Mouse (Mus musculus) embryonic fibroblast, embryonic 13.5 days (primary cell): ENCODE measurements around the gene Maml3. TPM values are rescaled to one million over a fixed set of nuclear protein-coding genes. Genes with fewer than 3 reads are reported as not detected.

Experiments used
- H3K27ac ChIP-seq: 2 replicates; pipeline ENCODE4 v1.5.1; 2012; ENCODE audit warnings: low read length, control low read depth, inconsistent platforms; ENCODE audit not compliant: insufficient read depth
- H3K4me1 ChIP-seq: 2 replicates; pipeline ENCODE4 v1.6.1; 2011; ENCODE audit warnings: low read length; ENCODE audit not compliant: control insufficient read depth, insufficient read depth
- H3K4me3 ChIP-seq: 2 replicates; pipeline ENCODE4 v1.5.1; 2011; ENCODE audit warnings: mild to moderate bottlenecking, control low read depth, low read length; ENCODE audit not compliant: insufficient read depth
- CTCF ChIP-seq: IDR thresholded peaks from 2 replicates; pipeline ENCODE4 v1.5.1; 2011; ENCODE audit warnings: mild to moderate bottlenecking, control low read depth, low read length, moderate library complexity, borderline replicate concordance; ENCODE audit not compliant: insufficient read depth
- POLR2A ChIP-seq: IDR thresholded peaks from 2 replicates; pipeline ENCODE4 v1.6.1; 2011; ENCODE audit warnings: low read depth, mild to moderate bottlenecking, control low read depth, low read length, moderate library complexity
- polyA plus RNA-seq: library from polyadenylated mRNA; stranded (reverse); fragments of >200 nt; gene quantifications from 2 replicates; pipeline ENCODE4 v1.2.4, GENCODE M21; 2011; ENCODE audit warnings: low read depth; ENCODE audit not compliant: missing spikeins, insufficient read length

Maml3 gene
- polyA plus RNA-seq, 1 experiment: 2.2 TPM

DNA sequence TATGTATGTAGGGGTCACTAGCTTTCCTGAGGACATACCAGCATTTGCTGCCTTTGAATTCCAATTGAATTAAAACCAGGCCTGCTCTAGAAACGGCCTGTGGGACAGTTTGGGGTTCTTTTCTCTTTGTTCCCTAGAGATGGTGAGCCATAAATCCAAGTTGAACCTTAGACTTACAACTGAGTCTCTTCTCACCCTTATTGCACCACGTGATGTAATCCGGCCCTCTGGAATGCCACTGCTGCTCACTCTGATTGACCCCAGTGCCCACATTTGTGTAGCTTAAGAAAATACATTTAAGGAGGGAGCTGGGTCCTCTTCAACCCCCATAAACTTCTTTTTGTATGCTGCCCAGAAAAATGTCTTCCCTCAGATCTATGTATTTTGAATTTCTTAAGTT, 387.4 kb downstream of the Maml3 start:
- peaks cover 12% of the 10 kb centered on the region for H3K4me1 ChIP-seq
- no peak for TF ChIP-seq POLR2A
- TF ChIP-seq CTCF: no peak
- H3K4me3 ChIP-seq: no peak overlapping the region
- no peak overlapping the region for H3K27ac ChIP-seq

- TF ChIP-seq CTCF (no peak), POLR2A (no peak)
- Histone ChIP-seq H3K27ac (no peak overlapping the region), H3K4me1 (peaks cover 9% of the 10 kb centered on the region)
These were observed 390.4 kb downstream of the Maml3 start for GRCm38 (mm10) chr3:51714469-51714868.

DNA sequence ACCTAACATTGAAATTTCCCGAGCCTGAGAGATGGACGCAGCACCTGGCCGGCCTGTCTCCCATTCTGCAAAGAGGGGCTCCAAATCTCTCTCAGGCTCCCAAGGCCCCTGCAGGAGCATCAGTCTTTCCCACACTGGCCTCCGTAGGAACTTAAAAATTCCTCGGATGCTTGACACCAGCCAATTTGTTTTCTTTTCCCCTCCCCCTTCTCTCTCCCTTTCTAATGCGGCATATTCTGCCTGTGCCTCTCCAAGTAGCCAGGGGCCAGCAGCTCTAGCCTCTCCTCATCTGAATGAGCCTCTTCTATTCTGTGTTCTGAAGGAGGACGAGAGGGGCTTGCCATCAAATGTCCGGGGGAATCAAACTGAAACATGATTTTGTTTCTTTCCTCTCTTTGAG, 391.6 kb downstream of the Maml3 start:
- Histone ChIP-seq H3K27ac (no peak overlapping the region), H3K4me1 (peaks cover 9% of the 10 kb centered on the region), H3K4me3 (no peak overlapping the region)
- TF ChIP-seq CTCF: no peak
- TF ChIP-seq POLR2A: no peak

More at GRCm38 (mm10) chr3:51714469-51714868, 390.4 kb downstream of the Maml3 start:
- no peak overlapping the region for H3K4me3 ChIP-seq

DNA sequence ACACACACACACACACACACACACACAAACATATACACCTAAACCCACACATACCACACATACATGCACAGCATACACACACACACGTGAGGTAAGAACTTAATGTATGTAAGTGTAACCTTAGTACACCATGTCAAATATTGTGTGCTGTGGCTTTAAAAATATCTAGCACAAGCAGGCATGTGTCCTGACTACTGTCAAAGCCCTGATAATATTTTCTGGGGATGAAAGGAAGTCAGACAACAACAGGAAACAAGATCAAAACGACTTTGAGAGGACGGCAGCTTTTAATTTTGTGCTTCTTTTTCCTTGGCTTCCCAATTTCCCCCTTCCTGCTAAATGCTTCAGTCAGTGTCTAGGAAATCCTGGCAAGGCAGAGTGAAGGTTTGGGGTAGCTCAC, 392.5 kb downstream of the Maml3 start:
- peaks cover 9% of the 10 kb centered on the region for H3K4me1 ChIP-seq
- H3K27ac ChIP-seq: no peak overlapping the region
- no peak overlapping the region for H3K4me3 ChIP-seq
- TF ChIP-seq CTCF (no peak), POLR2A (no peak)

DNA sequence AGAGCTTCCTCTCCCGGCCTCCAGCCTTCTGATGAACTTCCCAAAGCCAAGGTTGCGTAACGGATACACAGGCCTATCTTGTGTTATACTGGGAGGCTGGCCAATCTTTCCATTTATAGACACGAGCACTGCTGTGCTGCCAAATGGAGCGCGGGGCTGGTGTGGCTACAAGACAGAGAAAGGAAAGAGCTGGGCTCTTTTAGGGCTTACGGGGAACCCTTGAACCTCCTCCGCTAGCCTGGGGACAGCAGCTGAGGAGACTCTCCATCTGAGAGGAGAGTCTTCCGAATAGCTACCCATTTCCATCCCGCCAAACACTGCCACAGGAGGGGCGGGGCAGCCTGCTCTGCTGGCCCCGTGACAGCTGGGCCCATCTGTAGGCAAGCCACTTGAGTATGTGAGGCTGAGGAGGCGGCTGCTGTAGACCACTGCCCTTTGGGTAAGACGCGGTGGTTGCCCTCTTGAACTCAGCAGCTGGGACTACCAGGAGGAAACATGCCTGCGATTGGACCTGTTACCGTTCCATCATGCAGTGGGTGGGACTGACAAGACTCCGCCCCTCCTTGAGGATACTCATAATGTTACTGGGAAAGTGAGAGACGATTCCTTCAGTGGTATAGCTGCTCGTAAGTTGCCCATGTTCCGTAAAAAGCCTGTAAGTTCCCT, 396.0 kb downstream of the Maml3 start:
- no peak overlapping the region for H3K4me3 ChIP-seq
- peaks cover 6% of the 10 kb centered on the region for H3K4me1 ChIP-seq
- TF ChIP-seq POLR2A (no peak), CTCF (no peak)
- H3K27ac ChIP-seq: peak overlapping the region; percentile 32

GRCm38 (mm10) chr3:51708375-51708745, 396.5 kb downstream of the Maml3 start:
- Histone ChIP-seq H3K27ac (peak overlapping the region; percentile 48; the same call in 1 of the 2 replicates), H3K4me3 (no peak overlapping the region), H3K4me1 (peaks cover 4% of the 10 kb centered on the region)
- no peak for TF ChIP-seq CTCF
- TF ChIP-seq POLR2A: no peak

DNA sequence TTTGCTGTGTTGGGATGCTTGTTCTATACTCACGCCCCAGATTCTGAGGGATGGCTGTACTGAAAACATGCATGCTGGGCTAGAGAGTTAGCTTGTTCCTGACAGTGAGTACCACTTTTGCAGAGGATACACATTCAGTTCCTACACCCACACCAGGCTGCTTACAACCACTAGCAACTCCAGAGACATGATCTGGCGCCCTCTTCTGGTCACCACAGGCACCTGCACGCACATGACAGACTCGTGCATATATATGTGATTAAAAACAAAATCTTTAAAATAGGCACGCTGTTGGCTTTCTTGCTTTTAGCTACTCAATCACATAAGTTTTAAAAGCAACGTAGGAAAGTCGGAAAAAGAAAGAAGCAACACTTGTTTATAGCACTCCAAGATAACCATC, 399.7 kb downstream of the Maml3 start:
- H3K4me1 ChIP-seq: no peaks in the 10 kb centered on the region
- TF ChIP-seq CTCF (peak; percentile 29; the same call in 1 of the 2 replicates), POLR2A (no peak)
- H3K27ac ChIP-seq: no peak overlapping the region
- no peak overlapping the region for H3K4me3 ChIP-seq

DNA sequence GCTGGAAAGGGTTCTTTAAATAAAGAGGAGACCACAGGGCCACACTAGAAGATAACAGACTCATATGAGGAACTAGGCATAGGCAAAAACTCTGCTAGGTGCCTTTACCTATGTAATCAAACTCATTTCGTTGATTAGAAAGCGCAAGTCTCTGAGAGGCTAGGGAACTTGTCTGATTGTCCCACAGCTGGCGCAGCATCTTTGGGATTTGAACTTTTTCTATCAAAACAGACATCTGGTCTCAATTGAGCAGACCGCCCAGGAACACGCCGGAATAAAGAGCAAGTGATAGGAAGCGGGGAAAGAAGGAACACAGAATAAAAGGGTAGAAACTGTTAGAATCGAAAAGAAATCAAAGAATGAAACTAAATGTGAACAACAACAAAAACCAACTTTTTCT, 401.4 kb downstream of the Maml3 start:
- H3K27ac ChIP-seq: no peak overlapping the region
- no peak overlapping the region for H3K4me3 ChIP-seq
- 0 out of 2 replicates have a peak, but pooled peaks cover 2% of the 10 kb centered on the region for H3K4me1 ChIP-seq
- TF ChIP-seq CTCF (no peak), POLR2A (no peak)

- H3K27ac ChIP-seq: no peak overlapping the region
- H3K4me1 ChIP-seq: 0 out of 2 replicates have a peak, but pooled peaks cover 2% of the 10 kb centered on the region
- TF ChIP-seq POLR2A (no peak), CTCF (no peak)
- H3K4me3 ChIP-seq: no peak overlapping the region
These were observed 402.1 kb downstream of the Maml3 start for GRCm38 (mm10) chr3:51702701-51703286.

DNA sequence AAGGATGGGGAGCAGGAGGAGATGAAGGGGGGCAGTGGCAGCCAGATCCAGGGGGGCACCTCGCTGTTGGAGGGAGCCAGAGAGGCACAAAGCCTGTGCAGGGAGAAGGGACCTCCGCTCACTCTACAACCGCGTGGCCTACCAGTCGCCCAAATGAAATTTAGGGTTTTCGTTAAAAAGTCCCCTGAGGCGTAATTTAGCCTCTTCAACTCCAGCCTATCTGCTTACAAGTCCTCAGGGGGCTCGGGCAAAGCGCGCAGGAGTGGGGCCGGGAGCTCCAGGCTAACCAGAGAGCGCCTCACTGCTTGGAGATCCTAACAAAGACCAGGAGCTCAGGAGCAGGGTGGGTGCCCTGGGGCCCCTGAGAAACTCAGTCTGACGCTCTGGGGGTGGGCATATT, 402.9 kb downstream of the Maml3 start:
- Histone ChIP-seq H3K4me3 (no peak overlapping the region), H3K4me1 (0 out of 2 replicates have a peak, but pooled peaks cover 2% of the 10 kb centered on the region), H3K27ac (no peak overlapping the region)
- no peak for TF ChIP-seq POLR2A
- no peak for TF ChIP-seq CTCF
